Mouse (Mus musculus) liver, embryonic 16.5 days (tissue): ENCODE results near the gene Mrpl55. TPM values are rescaled to one million over a fixed set of nuclear protein-coding genes. Genes with fewer than 3 reads are reported as not detected.

ENCODE experiments used
- ATAC-seq: fragments of 200-750 bp; cut with Nextera tagmentation; 2 replicates; pipeline ENCODE4 v1.8.0; 2017; ENCODE audit warnings: low read depth, mild to moderate bottlenecking, moderate number of reproducible peaks, moderate library complexity
- H3K27ac ChIP-seq: fragments of 300-500 bp; sonication (generic); 2 replicates; pipeline ENCODE4 v1.5.1; 2014; ENCODE audit warnings: mild to moderate bottlenecking, low read length
- H3K27me3 ChIP-seq: fragments of 300-500 bp; sonication (generic); 2 replicates; pipeline ENCODE4 v1.6.1; 2014; ENCODE audit warnings: low read depth, low read length, mixed read lengths; ENCODE audit not compliant: control insufficient read depth, insufficient read depth
- H3K36me3 ChIP-seq: fragments of 300-500 bp; sonication (generic); 2 replicates; pipeline ENCODE4 v1.6.1; 2014; ENCODE audit warnings: mild to moderate bottlenecking; ENCODE audit not compliant: control insufficient read depth, insufficient read depth
- H3K4me1 ChIP-seq: fragments of 300-500 bp; sonication (generic); 2 replicates; pipeline ENCODE4 v1.6.1; 2014; ENCODE audit warnings: low read depth, low read length, mixed read lengths; ENCODE audit not compliant: control insufficient read depth
- H3K4me2 ChIP-seq: fragments of 300-500 bp; sonication (generic); 2 replicates; pipeline ENCODE4 v1.6.1; 2014; ENCODE audit warnings: low read depth, low read length, mixed read lengths
- H3K4me3 ChIP-seq: fragments of 300-500 bp; sonication (generic); 2 replicates; pipeline ENCODE4 v1.5.1; 2014; ENCODE audit warnings: low read depth, mild to moderate bottlenecking, low read length
- H3K9ac ChIP-seq: fragments of 300-500 bp; sonication (generic); 2 replicates; pipeline ENCODE4 v1.6.1; 2014; ENCODE audit warnings: low read depth, low read length
- H3K9me3 ChIP-seq: fragments of 300-500 bp; sonication (generic); replicated peaks from 2 replicates; pipeline ENCODE4 v1.6.1; 2016; ENCODE audit warnings: low read length; ENCODE audit not compliant: control insufficient read depth
- WGBS: fragments of 180-500 bp; shearing (Covaris S2); extraction: QIAGEN DNeasy Blood & Tissue Kit; methylation state at CpG from one replicate; pipeline ENCODE4 v1.1.7; 2014; ENCODE audit not compliant: insufficient replicate concordance; 5-methylcytosine and 5-hydroxymethylcytosine counted together
- polyA plus RNA-seq: library from polyadenylated mRNA; unstranded; fragments of >200 nt; fragmentation: Nextera tagmentation; extraction: Ambion mirVana; gene quantifications from 2 replicates; pipeline ENCODE4 v1.2.1, GENCODE M21; 2015

Mrpl55 gene
- polyA plus RNA-seq, 1 experiment from 2014 or later: 43.1 TPM

- peaks cover 11% of the 10 kb centered on the region; the same call in 1 of the 2 replicates for H3K36me3 ChIP-seq
- 31% methylated on average over 9 of the region's 9 CpGs for WGBS
- no peaks in the 10 kb centered on the region for H3K27me3 ChIP-seq
- peak overlapping the region; percentile 98 for H3K9ac ChIP-seq
- peaks cover 41% of the 10 kb centered on the region for H3K4me1 ChIP-seq
- H3K27ac ChIP-seq: peak overlapping the region; percentile 98
- peak; percentile 66 for ATAC-seq
- no peaks in the 10 kb centered on the region for H3K9me3 ChIP-seq
- peak overlapping the region; percentile 94 for H3K4me2 ChIP-seq
- peak overlapping the region; percentile 85 for H3K4me3 ChIP-seq
Measured at GRCm38 (mm10) chr11:59164384-59164783, 37.9 kb upstream of the Mrpl55 start.

- no peak for ATAC-seq
- Histone ChIP-seq H3K4me3 (no peak overlapping the region), H3K27ac (peak overlapping the region; percentile 98), H3K9me3 (no peaks in the 10 kb centered on the region), H3K9ac (peak overlapping the region; percentile 36; the same call in 1 of the 2 replicates), H3K27me3 (no peaks in the 10 kb centered on the region), H3K4me1 (peaks cover 41% of the 10 kb centered on the region), H3K36me3 (peaks cover 7% of the 10 kb centered on the region; the same call in 1 of the 2 replicates), H3K4me2 (peak overlapping the region; percentile 21; the same call in 1 of the 2 replicates)
- 33% methylated on average over 2 of the region's 2 CpGs for WGBS
Measured at GRCm38 (mm10) chr11:59165616-59166241, 36.6 kb upstream of the Mrpl55 start.

- Histone ChIP-seq H3K4me3 (no peak overlapping the region), H3K27me3 (peaks cover 7% of the 10 kb centered on the region), H3K9me3 (no peaks in the 10 kb centered on the region), H3K4me2 (no peak overlapping the region), H3K4me1 (peaks cover 22% of the 10 kb centered on the region), H3K9ac (no peak overlapping the region), H3K27ac (no peak overlapping the region), H3K36me3 (no peaks in the 10 kb centered on the region)
- ATAC-seq: no peak
- 64% methylated on average over 3 of the region's 3 CpGs for WGBS
Measured at GRCm38 (mm10) chr11:59169807-59170206, 32.5 kb upstream of the Mrpl55 start.

- Histone ChIP-seq H3K9ac (no peak overlapping the region), H3K27me3 (peaks cover 14% of the 10 kb centered on the region), H3K36me3 (no peaks in the 10 kb centered on the region), H3K27ac (no peak overlapping the region), H3K4me1 (peaks cover 15% of the 10 kb centered on the region), H3K9me3 (no peaks in the 10 kb centered on the region), H3K4me2 (no peak overlapping the region), H3K4me3 (no peak overlapping the region)
- ATAC-seq: no peak
- 60% methylated on average over 4 of the region's 4 CpGs for WGBS
Measured at GRCm38 (mm10) chr11:59170549-59170948, 31.7 kb upstream of the Mrpl55 start.

GRCm38 (mm10) chr11:59174189-59174838 is 28.0 kb upstream of the Mrpl55 start:
- no peak overlapping the region for H3K27ac ChIP-seq
- no peak for ATAC-seq
- H3K27me3 ChIP-seq: peaks cover 52% of the 10 kb centered on the region
- no peaks in the 10 kb centered on the region for H3K36me3 ChIP-seq
- no peak overlapping the region for H3K9ac ChIP-seq
- WGBS: 41% methylated on average over 6 of the region's 6 CpGs
- no peak overlapping the region for H3K4me2 ChIP-seq
- H3K9me3 ChIP-seq: no peaks in the 10 kb centered on the region
- no peaks in the 10 kb centered on the region for H3K4me1 ChIP-seq
- no peak overlapping the region for H3K4me3 ChIP-seq

GRCm38 (mm10) chr11:59176475-59176874 is 25.8 kb upstream of the Mrpl55 start:
- H3K27me3 ChIP-seq: peaks cover 60% of the 10 kb centered on the region
- no peak for ATAC-seq
- 4% methylated on average over 48 of the region's 48 CpGs for WGBS

GRCm38 (mm10) chr11:59176921-59177320 is 25.4 kb upstream of the Mrpl55 start:
- no peak overlapping the region for H3K4me3 ChIP-seq
- 5% methylated on average over 34 of the region's 34 CpGs for WGBS
- H3K9ac ChIP-seq: no peak overlapping the region

More at GRCm38 (mm10) chr11:59176475-59176874, 25.8 kb upstream of the Mrpl55 start:
- H3K4me2 ChIP-seq: no peak overlapping the region
- H3K27ac ChIP-seq: no peak overlapping the region
- H3K9ac ChIP-seq: no peak overlapping the region
- no peak overlapping the region for H3K4me3 ChIP-seq
- H3K9me3 ChIP-seq: no peaks in the 10 kb centered on the region
- no peaks in the 10 kb centered on the region for H3K4me1 ChIP-seq
- no peaks in the 10 kb centered on the region for H3K36me3 ChIP-seq

GRCm38 (mm10) chr11:59182864-59183331 is 19.4 kb upstream of the Mrpl55 start, which contains the start of gene Gjc2:
Gene Gjc2, minus strand, starts transcription at chr11:59183213.
- H3K9ac ChIP-seq: peak within 1 kb of the TSS; percentile 43
- H3K4me3 ChIP-seq: no peak within 1 kb of the TSS
- peaks cover 22% of the 10 kb centered on the region for H3K4me1 ChIP-seq
- peaks cover 22% of the 10 kb centered on the region for H3K27me3 ChIP-seq
- 68% methylated on average over 3 of the region's 3 CpGs for WGBS
- H3K27ac ChIP-seq: peak within 1 kb of the TSS; percentile 68
- H3K9me3 ChIP-seq: no peaks in the 10 kb centered on the region
- H3K36me3 ChIP-seq: peaks cover 5% of the 10 kb centered on the region
- no peak within 1 kb of the TSS for H3K4me2 ChIP-seq
- ATAC-seq: no peak

More at GRCm38 (mm10) chr11:59176921-59177320, 25.4 kb upstream of the Mrpl55 start:
- no peaks in the 10 kb centered on the region for H3K36me3 ChIP-seq
- no peak for ATAC-seq
- no peak overlapping the region for H3K27ac ChIP-seq
- no peak overlapping the region for H3K4me2 ChIP-seq
- no peaks in the 10 kb centered on the region for H3K9me3 ChIP-seq
- H3K27me3 ChIP-seq: peaks cover 60% of the 10 kb centered on the region
- no peaks in the 10 kb centered on the region for H3K4me1 ChIP-seq

GRCm38 (mm10) chr11:59183821-59184220 is 18.5 kb upstream of the Mrpl55 start:
- 13% methylated on average over 3 of the region's 3 CpGs for WGBS
- peaks cover 13% of the 10 kb centered on the region for H3K27me3 ChIP-seq
- no peaks in the 10 kb centered on the region for H3K9me3 ChIP-seq
- H3K4me1 ChIP-seq: peaks cover 25% of the 10 kb centered on the region
- no peak overlapping the region for H3K4me3 ChIP-seq
- no peak overlapping the region for H3K4me2 ChIP-seq
- H3K36me3 ChIP-seq: peaks cover 5% of the 10 kb centered on the region
- peak; percentile 75 for ATAC-seq
- peak overlapping the region; percentile 68 for H3K27ac ChIP-seq
- H3K9ac ChIP-seq: peak overlapping the region; percentile 43
